Mouse (Mus musculus) left cerebral cortex, postnatal 14 days (tissue): ENCODE data around the gene Fancc. TPM values are rescaled to one million over a fixed set of nuclear protein-coding genes. Genes with fewer than 3 reads are reported as not detected.

Experiments used
- DNase-seq, 2 experiments: peaks; one replicate each; pipeline ENCODE4 v3.0.0; 2021 to 2022; ENCODE audit warnings: low spot score in 2 of 2, mixed read lengths in 1 of 2
- intact Hi-C: fragments of 180-260 bp; cut with DNase I; formaldehyde crosslinking; loops from one replicate; pipeline ENCODE4 v1.15.1; 2025
- microRNA-seq, 2 experiments: library from miRNA; unstranded; fragments of <30 nt; microRNA quantifications; one replicate each; pipeline ENCODE4 v1.2.0; 2022
- total RNA-seq, 2 experiments: library from RNA; stranded (reverse); gene quantifications; 2 replicates each; pipeline ENCODE4 v1.2.3; 2021

The Fancc gene
- total RNA-seq, 2 experiments from 2014 or later: 5.4 to 5.6 TPM

DNA sequence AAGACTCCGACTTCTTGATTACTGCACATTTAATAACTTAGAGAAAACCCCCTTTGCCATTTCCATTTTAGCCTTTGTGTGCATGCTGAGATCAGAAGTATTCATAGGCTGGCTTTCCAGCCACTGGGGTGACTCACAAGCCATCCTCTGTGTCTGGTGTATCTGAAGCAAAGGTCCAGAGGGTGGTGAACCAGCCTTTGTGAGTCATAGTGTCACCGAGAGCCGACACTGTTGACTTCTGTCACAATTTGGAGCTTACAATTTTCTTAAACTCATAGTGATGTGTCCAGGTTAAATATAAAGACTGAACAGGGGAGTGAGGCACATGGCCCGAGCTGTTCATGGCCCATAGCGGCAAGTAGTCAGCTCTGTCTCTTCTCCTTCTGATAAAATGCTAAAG lies 253.5 kb downstream of the Fancc start:
- intact Hi-C loops: loop anchor here (5.0 to 10.0 kb wide), 2 partner anchors 89 to 199 kb away; no protein-coding TSS in a partner anchor
- no peak for DNase-seq

DNA sequence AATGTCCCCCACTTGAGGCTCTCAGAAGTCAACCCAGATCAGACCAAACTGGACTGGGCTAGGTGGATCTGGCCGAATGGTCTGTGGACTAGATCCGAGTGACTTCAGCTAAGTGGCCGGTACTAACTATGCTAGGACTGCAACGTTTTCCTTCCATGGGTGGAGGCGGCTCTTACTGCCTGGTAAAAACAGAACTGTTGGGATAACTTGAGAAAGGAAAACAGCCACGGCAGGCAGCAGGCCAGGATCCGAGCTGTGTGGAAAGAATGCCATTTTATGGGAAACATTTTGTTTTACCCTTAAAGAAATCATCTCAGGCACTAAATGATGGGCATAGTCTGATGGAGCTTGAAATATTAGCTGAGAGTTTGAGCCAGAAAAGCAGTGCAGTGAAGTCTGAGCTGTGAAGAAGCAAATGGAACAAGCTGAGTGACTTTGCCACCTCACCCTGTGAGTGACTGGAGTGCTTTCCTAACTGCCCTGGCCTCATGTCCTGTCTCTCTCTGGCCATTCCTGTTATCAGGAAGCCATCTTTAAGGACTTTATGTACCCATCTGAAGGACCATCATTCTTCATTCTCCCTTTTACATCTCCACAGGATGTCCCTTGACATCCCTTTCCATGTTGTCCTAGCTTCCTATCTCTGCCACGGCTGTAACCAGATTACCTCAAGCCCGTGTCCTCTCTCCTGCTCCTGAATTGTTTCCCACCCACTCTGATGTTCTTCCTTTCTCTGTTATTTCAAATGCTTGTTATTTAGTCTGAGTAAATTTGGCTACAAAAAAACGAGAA lies 254.5 kb downstream of the Fancc start:
- DNase-seq: no peak
- intact Hi-C loops: loop anchor here (5.0 to 10.0 kb wide), 2 partner anchors 90 to 198 kb away; no protein-coding TSS in a partner anchor

GRCm38 (mm10) chr13:63241665-63242064 lies 255.4 kb downstream of the Fancc start:
- intact Hi-C loops: loop anchor here (5.0 to 10.0 kb wide), 2 partner anchors 91 to 197 kb away; no protein-coding TSS in a partner anchor
- no peak for DNase-seq

- intact Hi-C loops: loop anchor here (5.0 to 10.0 kb wide), 2 partner anchors 91 to 196 kb away; no protein-coding TSS in a partner anchor
- no peak for DNase-seq
These were observed 256.2 kb downstream of the Fancc start for GRCm38 (mm10) chr13:63240835-63241234.

- DNase-seq: peak in 1 of 2 experiments; percentile 75
- intact Hi-C loops: loop anchor here (5.0 to 10.0 kb wide), 2 partner anchors 92 to 195 kb away; no protein-coding TSS in a partner anchor
These were observed 257.0 kb downstream of the Fancc start for GRCm38 (mm10) chr13:63239877-63240671.

DNA sequence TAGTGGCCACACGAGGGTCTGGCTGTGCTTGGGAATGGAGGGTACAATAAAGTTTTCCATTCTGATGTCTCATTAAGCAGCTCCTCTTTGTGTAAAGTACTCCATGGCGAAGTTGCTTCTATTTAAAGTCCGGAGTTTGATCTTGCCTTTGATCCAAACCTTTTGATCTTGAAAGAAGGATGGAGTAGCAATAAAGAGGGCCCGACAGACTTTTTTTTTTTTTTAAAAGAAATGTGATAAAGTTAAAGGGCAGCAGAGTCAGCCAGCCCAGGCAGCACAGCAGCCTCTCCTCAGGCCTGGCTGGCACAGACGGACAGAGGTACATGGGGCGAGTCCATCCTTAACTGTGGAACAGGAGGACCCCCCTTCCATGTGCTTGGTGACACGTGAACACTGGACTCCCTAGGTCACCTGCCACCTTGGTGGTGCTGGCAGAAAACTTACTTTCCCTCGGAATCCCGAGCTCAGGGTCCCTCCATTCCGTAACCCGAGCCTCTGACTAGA lies 257.7 kb downstream of the Fancc start:
- intact Hi-C loops: no loop called here
- no peak for DNase-seq

DNA sequence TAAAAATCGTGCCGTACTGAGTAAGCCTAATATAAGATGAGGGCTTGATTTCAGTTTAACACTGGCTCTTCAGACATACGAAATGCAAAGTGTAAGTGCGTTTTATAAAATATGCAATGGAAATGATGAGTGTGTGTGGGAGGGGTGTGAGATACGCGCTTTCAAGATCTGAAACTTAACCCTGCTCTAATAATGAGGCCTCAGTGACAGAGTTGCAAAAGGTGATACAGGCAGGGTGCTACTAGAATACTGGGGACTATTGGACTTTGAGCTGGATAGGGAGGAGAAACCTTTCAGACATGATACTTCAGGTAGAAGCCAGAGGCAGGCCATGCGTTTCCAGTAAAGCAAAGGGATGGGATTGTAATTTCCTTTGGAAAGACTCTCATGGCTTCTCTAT lies 259.0 kb downstream of the Fancc start:
- no peak for DNase-seq
- intact Hi-C loops: no loop called here

GRCm38 (mm10) chr13:63236159-63236893 lies 260.8 kb downstream of the Fancc start:
- no peak for DNase-seq
- intact Hi-C loops: no loop called here

- DNase-seq: no peak
- intact Hi-C loops: no loop called here
These were observed 261.5 kb downstream of the Fancc start for GRCm38 (mm10) chr13:63235551-63235950.

Small RNAs within 50 kb of the gene (microRNA-seq; reads per million reads assigned to microRNA genes)
- gene Mir23b (15,541 to 16,460 reads per million in 2 experiments), gene Mir24-1 (0 reads per million in 2 experiments), gene Mir27b (1,071 to 1,315 reads per million in 2 experiments), gene Mir3074-1 (0 reads per million in 2 experiments)

Other genes starting within 250 kb of the Fancc start
- 10 to 100 TPM; 44.6 to 45.2 TPM for gene Ptch1, start 76.3 kb upstream of the Fancc start, total RNA-seq